Mouse (Mus musculus) neural tube, embryonic 14.5 days (tissue): ENCODE data around the gene Gramd1b. TPM values are rescaled to one million over a fixed set of nuclear protein-coding genes. Genes with fewer than 3 reads are reported as not detected.

Source experiments
- ATAC-seq: fragments of 200-750 bp; cut with Nextera tagmentation; 2 replicates; pipeline ENCODE4 v1.8.0; 2017; ENCODE audit warnings: low read depth, mild to moderate bottlenecking, moderate TSS enrichment, moderate library complexity
- H3K27ac ChIP-seq: fragments of 300-500 bp; sonication (generic); 2 replicates; pipeline ENCODE4 v1.5.1; 2014; ENCODE audit warnings: low read depth, mild to moderate bottlenecking, control low read depth, low read length, moderate library complexity, mixed read lengths
- H3K27me3 ChIP-seq: fragments of 300-500 bp; sonication (generic); 2 replicates; pipeline ENCODE4 v1.6.1; 2014; ENCODE audit warnings: low read length; ENCODE audit not compliant: control insufficient read depth, insufficient read depth
- H3K36me3 ChIP-seq: fragments of 300-500 bp; sonication (generic); 2 replicates; pipeline ENCODE4 v1.6.1; 2014; ENCODE audit warnings: low read length, mixed read lengths; ENCODE audit not compliant: control insufficient read depth, insufficient read depth
- H3K4me1 ChIP-seq: fragments of 300-500 bp; sonication (generic); 2 replicates; pipeline ENCODE4 v1.6.1; 2014; ENCODE audit warnings: low read length; ENCODE audit not compliant: control insufficient read depth, insufficient read depth
- H3K4me2 ChIP-seq: fragments of 300-500 bp; sonication (generic); 2 replicates; pipeline ENCODE4 v1.6.1; 2014; ENCODE audit warnings: mild to moderate bottlenecking, low read depth, low read length, control low read depth
- H3K4me3 ChIP-seq: fragments of 300-500 bp; sonication (generic); 2 replicates; pipeline ENCODE4 v1.5.1; 2014; ENCODE audit warnings: low read depth, low read length, control low read depth, mixed read lengths
- H3K9ac ChIP-seq: fragments of 300-500 bp; sonication (generic); replicated peaks from 2 replicates; pipeline ENCODE4 v1.6.1; 2014; ENCODE audit warnings: low read depth, mild to moderate bottlenecking, control low read depth, low read length, mixed read lengths
- H3K9me3 ChIP-seq: fragments of 300-500 bp; sonication (generic); 2 replicates; pipeline ENCODE4 v1.6.1; 2016; ENCODE audit warnings: low read length; ENCODE audit not compliant: control insufficient read depth
- whole genome bisulfite sequencing: fragments of 180-500 bp; shearing (Covaris S2); extraction: QIAGEN DNeasy Blood & Tissue Kit; methylation state at CpG from one replicate; pipeline ENCODE4 v1.1.7; 2014; 5-methylcytosine and 5-hydroxymethylcytosine counted together
- polyA plus RNA-seq: library from polyadenylated mRNA; unstranded; fragments of >200 nt; fragmentation: Nextera tagmentation; extraction: Ambion mirVana; gene quantifications from 2 replicates; pipeline ENCODE4 v1.2.1, GENCODE M21; 2014

The Gramd1b gene
- polyA plus RNA-seq, 1 experiment from 2014 or later = 13.9 TPM

- Histone ChIP-seq H3K27ac (peak overlapping the region; percentile 28; the same call in 1 of the 2 replicates), H3K9me3 (no peaks in the 10 kb centered on the region), H3K4me3 (peak overlapping the region; percentile 65), H3K9ac (peak overlapping the region; percentile 68), H3K4me2 (peak overlapping the region; percentile 94), H3K4me1 (no peaks in the 10 kb centered on the region), H3K27me3 (no peaks in the 10 kb centered on the region), H3K36me3 (no peaks in the 10 kb centered on the region)
- 2% methylated on average over 15 of the region's 15 CpGs for WGBS
- ATAC-seq = peak; percentile 88
Measured at GRCm38 (mm10) chr9:40414498-40414903, 116.7 kb downstream of the Gramd1b start.

- no peak overlapping the region for H3K27ac ChIP-seq
- no peak for ATAC-seq
- no peaks in the 10 kb centered on the region for H3K36me3 ChIP-seq
- no peaks in the 10 kb centered on the region for H3K9me3 ChIP-seq
- H3K4me1 ChIP-seq = 0 out of 2 replicates have a peak, but pooled peaks cover 3% of the 10 kb centered on the region
- WGBS = 92% methylated on average over 4 of the region's 4 CpGs
- H3K9ac ChIP-seq = no peak overlapping the region
- H3K27me3 ChIP-seq = no peaks in the 10 kb centered on the region
- H3K4me2 ChIP-seq = no peak overlapping the region
- H3K4me3 ChIP-seq = no peak overlapping the region
Measured at GRCm38 (mm10) chr9:40413601-40414000, 117.6 kb downstream of the Gramd1b start.

GRCm38 (mm10) chr9:40412931-40413330 is 118.3 kb downstream of the Gramd1b start:
- Histone ChIP-seq H3K4me1 (0 out of 2 replicates have a peak, but pooled peaks cover 3% of the 10 kb centered on the region), H3K9ac (no peak overlapping the region), H3K4me2 (no peak overlapping the region), H3K27ac (no peak overlapping the region), H3K36me3 (no peaks in the 10 kb centered on the region), H3K27me3 (no peaks in the 10 kb centered on the region), H3K9me3 (no peaks in the 10 kb centered on the region), H3K4me3 (no peak overlapping the region)
- ATAC-seq = no peak
- 93% methylated on average over 14 of the region's 14 CpGs for WGBS

- no peak overlapping the region for H3K27ac ChIP-seq
- no peak for ATAC-seq
- 78% methylated on average over 4 of the region's 4 CpGs for WGBS
Measured at GRCm38 (mm10) chr9:40412246-40412645, 118.9 kb downstream of the Gramd1b start.

GRCm38 (mm10) chr9:40410895-40411294 is 120.3 kb downstream of the Gramd1b start:
- WGBS = 96% methylated on average over 3 of the region's 3 CpGs
- Histone ChIP-seq H3K9me3 (no peaks in the 10 kb centered on the region), H3K9ac (no peak overlapping the region), H3K27ac (no peak overlapping the region), H3K4me2 (no peak overlapping the region), H3K27me3 (no peaks in the 10 kb centered on the region), H3K4me1 (0 out of 2 replicates have a peak, but pooled peaks cover 3% of the 10 kb centered on the region), H3K36me3 (no peaks in the 10 kb centered on the region), H3K4me3 (no peak overlapping the region)
- no peak for ATAC-seq

More at GRCm38 (mm10) chr9:40412246-40412645, 118.9 kb downstream of the Gramd1b start:
- 0 out of 2 replicates have a peak, but pooled peaks cover 3% of the 10 kb centered on the region for H3K4me1 ChIP-seq
- H3K36me3 ChIP-seq = no peaks in the 10 kb centered on the region
- no peak overlapping the region for H3K9ac ChIP-seq
- H3K27me3 ChIP-seq = no peaks in the 10 kb centered on the region
- no peak overlapping the region for H3K4me2 ChIP-seq
- no peak overlapping the region for H3K4me3 ChIP-seq
- H3K9me3 ChIP-seq = no peaks in the 10 kb centered on the region

- WGBS = 40% methylated on average over 2 of the region's 2 CpGs
- ATAC-seq = peak; percentile 47; the same call in 1 of the 2 replicates
Measured at GRCm38 (mm10) chr9:40409071-40409470, 122.1 kb downstream of the Gramd1b start.

GRCm38 (mm10) chr9:40408415-40408814 is 122.8 kb downstream of the Gramd1b start:
- H3K4me3 ChIP-seq = no peak overlapping the region

More at GRCm38 (mm10) chr9:40409071-40409470, 122.1 kb downstream of the Gramd1b start:
- Histone ChIP-seq H3K4me3 (no peak overlapping the region), H3K9ac (no peak overlapping the region), H3K4me1 (0 out of 2 replicates have a peak, but pooled peaks cover 3% of the 10 kb centered on the region), H3K36me3 (no peaks in the 10 kb centered on the region), H3K27ac (0 out of 2 replicates have a peak overlapping the region, but pooled peaks have one; percentile 22), H3K9me3 (no peaks in the 10 kb centered on the region), H3K4me2 (no peak overlapping the region), H3K27me3 (no peaks in the 10 kb centered on the region)

GRCm38 (mm10) chr9:40407876-40408275 is 123.3 kb downstream of the Gramd1b start:
- Histone ChIP-seq H3K27me3 (no peaks in the 10 kb centered on the region), H3K4me3 (no peak overlapping the region), H3K9me3 (no peaks in the 10 kb centered on the region), H3K4me2 (no peak overlapping the region), H3K27ac (no peak overlapping the region), H3K36me3 (no peaks in the 10 kb centered on the region), H3K9ac (no peak overlapping the region), H3K4me1 (0 out of 2 replicates have a peak, but pooled peaks cover 3% of the 10 kb centered on the region)
- WGBS = 75% methylated on average over 5 of the region's 5 CpGs
- ATAC-seq = no peak

More at GRCm38 (mm10) chr9:40408415-40408814, 122.8 kb downstream of the Gramd1b start:
- no peaks in the 10 kb centered on the region for H3K27me3 ChIP-seq
- no peak overlapping the region for H3K27ac ChIP-seq
- H3K9ac ChIP-seq = no peak overlapping the region
- no peak overlapping the region for H3K4me2 ChIP-seq
- 0 out of 2 replicates have a peak, but pooled peaks cover 3% of the 10 kb centered on the region for H3K4me1 ChIP-seq
- ATAC-seq = no peak; the same call in 1 of the 2 replicates
- no peaks in the 10 kb centered on the region for H3K9me3 ChIP-seq
- no peaks in the 10 kb centered on the region for H3K36me3 ChIP-seq
- 53% methylated on average over 3 of the region's 3 CpGs for WGBS

GRCm38 (mm10) chr9:40405804-40406203 is 125.4 kb downstream of the Gramd1b start:
- Histone ChIP-seq H3K4me2 (no peak overlapping the region), H3K36me3 (no peaks in the 10 kb centered on the region), H3K4me3 (no peak overlapping the region), H3K9ac (no peak overlapping the region), H3K9me3 (no peaks in the 10 kb centered on the region), H3K27me3 (no peaks in the 10 kb centered on the region), H3K4me1 (0 out of 2 replicates have a peak, but pooled peaks cover 3% of the 10 kb centered on the region), H3K27ac (no peak overlapping the region)
- 70% methylated on average over 6 of the region's 6 CpGs for WGBS
- no peak for ATAC-seq
